Mouse (Mus musculus): Measurements from ENCODE around the gene Aif1l. TPM values are rescaled to one million over a fixed set of nuclear protein-coding genes. Genes with fewer than 3 reads are reported as not detected.

Gene Aif1l
- polyA plus RNA-seq (2014; fragmentation: Nextera tagmentation; extraction: Ambion mirVana) = 24.2 and 34.7 TPM in 2 replicates

GRCm38 (mm10) chr2:31950058-31950871, at the start of gene Aif1l:
Aif1l (plus strand) TSS chr2:31950139.
- Histone ChIP-seq H3K4me2 (ENCODE audit: low read length) (peak within 1 kb of the TSS; percentile 94), H3K9me3 (ENCODE audit: control insufficient read depth, low read length) (no peaks in the 10 kb centered on the region), H3K9ac (replicated peaks; ENCODE audit: low read length) (peak within 1 kb of the TSS; percentile 63), H3K27me3 (ENCODE audit: control insufficient read depth, insufficient read depth, low read length) (peaks cover 13% of the 10 kb centered on the region; the same call in 1 of the 2 replicates), H3K36me3 (ENCODE audit: control insufficient read depth, insufficient read depth, low read length) (peaks cover 5% of the 10 kb centered on the region; the same call in 1 of the 2 replicates), H3K27ac (replicated peaks; ENCODE audit: low read depth, low read length) (no peak within 1 kb of the TSS), H3K4me3 (replicated peaks; ENCODE audit: low read depth, low read length) (peak within 1 kb of the TSS; percentile 62), H3K4me1 (ENCODE audit: control insufficient read depth, insufficient read depth, low read length) (peaks cover 12% of the 10 kb centered on the region)
- WGBS = under 1% methylated on average over 60 of the region's 66 CpGs
- DNase-seq (peak; percentile 84), ATAC-seq (ENCODE audit: low FRiP score, low TSS enrichment) (peak; percentile 60; the same call in 1 of the 2 replicates)

DNA sequence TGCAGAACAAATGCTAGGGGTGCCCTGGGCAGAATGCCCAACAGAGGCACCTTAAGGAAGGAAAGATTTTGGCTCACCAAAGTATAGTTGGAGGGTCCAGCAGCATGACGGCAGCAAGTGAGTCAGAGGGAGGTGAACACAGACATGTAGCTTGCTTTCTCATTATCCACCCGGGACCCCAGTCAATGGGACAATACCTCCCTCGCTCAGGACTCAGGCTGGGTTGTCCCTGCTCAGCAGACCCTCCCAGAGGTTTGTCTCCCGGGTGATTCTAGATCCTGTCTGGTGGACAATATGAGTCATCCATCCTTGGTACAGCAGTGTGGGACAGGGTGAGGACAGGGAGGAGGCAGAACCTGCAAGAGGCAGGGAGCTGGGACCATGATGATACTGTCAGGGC, 49.0 kb upstream of the Aif1l start:
- no peaks in the 10 kb centered on the region for H3K27me3 ChIP-seq (ENCODE audit: control insufficient read depth, insufficient read depth, low read length)
- H3K27ac ChIP-seq (replicated peaks; ENCODE audit: low read depth, low read length) = no peak overlapping the region
- no peak for DNase-seq
- no peak for ATAC-seq (ENCODE audit: low FRiP score, low TSS enrichment)
- H3K36me3 ChIP-seq (ENCODE audit: control insufficient read depth, insufficient read depth, low read length) = no peaks in the 10 kb centered on the region
- H3K9me3 ChIP-seq (ENCODE audit: control insufficient read depth, low read length) = no peaks in the 10 kb centered on the region
- no peak overlapping the region for H3K9ac ChIP-seq (replicated peaks; ENCODE audit: low read length)
- no peak overlapping the region for H3K4me3 ChIP-seq (replicated peaks; ENCODE audit: low read depth, low read length)
- H3K4me2 ChIP-seq (ENCODE audit: low read length) = no peak overlapping the region
- 69% methylated on average over 4 of the region's 4 CpGs for WGBS
- peaks cover 12% of the 10 kb centered on the region; the same call in 1 of the 2 replicates for H3K4me1 ChIP-seq (ENCODE audit: control insufficient read depth, insufficient read depth, low read length)

GRCm38 (mm10) chr2:31901659-31902362, 48.1 kb upstream of the Aif1l start:
- no peak overlapping the region for H3K4me3 ChIP-seq (replicated peaks; ENCODE audit: low read depth, low read length)
- peaks cover 12% of the 10 kb centered on the region; the same call in 1 of the 2 replicates for H3K4me1 ChIP-seq (ENCODE audit: control insufficient read depth, insufficient read depth, low read length)
- DNase-seq (no peak), ATAC-seq (ENCODE audit: low FRiP score, low TSS enrichment) (no peak)
- no peaks in the 10 kb centered on the region for H3K36me3 ChIP-seq (ENCODE audit: control insufficient read depth, insufficient read depth, low read length)
- H3K27me3 ChIP-seq (ENCODE audit: control insufficient read depth, insufficient read depth, low read length) = no peaks in the 10 kb centered on the region
- no peak overlapping the region for H3K4me2 ChIP-seq (ENCODE audit: low read length)
- no peak overlapping the region for H3K9ac ChIP-seq (replicated peaks; ENCODE audit: low read length)
- WGBS = 70% methylated on average over 4 of the region's 4 CpGs
- H3K27ac ChIP-seq (replicated peaks; ENCODE audit: low read depth, low read length) = no peak overlapping the region
- no peaks in the 10 kb centered on the region for H3K9me3 ChIP-seq (ENCODE audit: control insufficient read depth, low read length)

DNA sequence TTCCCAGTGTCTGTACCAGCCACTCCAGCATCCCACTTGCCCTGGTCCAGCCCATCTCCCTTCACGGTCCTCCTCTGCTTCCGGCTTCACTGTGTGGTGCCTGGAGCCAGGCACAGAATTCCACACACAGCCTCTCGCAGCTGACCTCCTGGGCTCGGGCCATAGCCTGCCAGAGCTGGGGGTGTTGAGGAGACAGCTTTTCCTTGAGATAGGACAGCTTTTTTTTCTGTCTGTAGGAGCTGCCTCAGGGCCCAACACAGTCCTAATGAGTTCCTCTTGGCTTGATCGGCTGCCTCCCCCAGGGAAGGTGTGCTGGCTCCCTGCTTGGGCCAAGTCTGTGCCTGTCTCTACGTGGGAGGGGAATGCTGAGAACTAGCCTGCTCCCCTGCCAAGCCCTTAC, 45.9 kb upstream of the Aif1l start:
- no peak for DNase-seq
- ATAC-seq (ENCODE audit: low FRiP score, low TSS enrichment) = no peak
- Histone ChIP-seq H3K27ac (replicated peaks; ENCODE audit: low read depth, low read length) (no peak overlapping the region), H3K9me3 (ENCODE audit: control insufficient read depth, low read length) (no peaks in the 10 kb centered on the region), H3K27me3 (ENCODE audit: control insufficient read depth, insufficient read depth, low read length) (no peaks in the 10 kb centered on the region), H3K4me3 (replicated peaks; ENCODE audit: low read depth, low read length) (no peak overlapping the region), H3K4me1 (ENCODE audit: control insufficient read depth, insufficient read depth, low read length) (peaks cover 12% of the 10 kb centered on the region; the same call in 1 of the 2 replicates), H3K9ac (replicated peaks; ENCODE audit: low read length) (no peak overlapping the region; the same call in 1 of the 2 replicates), H3K4me2 (ENCODE audit: low read length) (no peak overlapping the region), H3K36me3 (ENCODE audit: control insufficient read depth, insufficient read depth, low read length) (no peaks in the 10 kb centered on the region)
- 13% methylated on average over 6 of the region's 6 CpGs for WGBS

GRCm38 (mm10) chr2:31904622-31905021, 45.3 kb upstream of the Aif1l start:
- Histone ChIP-seq H3K27ac (replicated peaks; ENCODE audit: low read depth, low read length) (no peak overlapping the region), H3K27me3 (ENCODE audit: control insufficient read depth, insufficient read depth, low read length) (no peaks in the 10 kb centered on the region), H3K4me3 (replicated peaks; ENCODE audit: low read depth, low read length) (no peak overlapping the region), H3K9me3 (ENCODE audit: control insufficient read depth, low read length) (no peaks in the 10 kb centered on the region), H3K36me3 (ENCODE audit: control insufficient read depth, insufficient read depth, low read length) (no peaks in the 10 kb centered on the region), H3K4me1 (ENCODE audit: control insufficient read depth, insufficient read depth, low read length) (peaks cover 9% of the 10 kb centered on the region; the same call in 1 of the 2 replicates), H3K4me2 (ENCODE audit: low read length) (no peak overlapping the region), H3K9ac (replicated peaks; ENCODE audit: low read length) (no peak overlapping the region)
- 7% methylated on average over 8 of the region's 8 CpGs for WGBS
- DNase-seq (no peak), ATAC-seq (ENCODE audit: low FRiP score, low TSS enrichment) (no peak)

DNA sequence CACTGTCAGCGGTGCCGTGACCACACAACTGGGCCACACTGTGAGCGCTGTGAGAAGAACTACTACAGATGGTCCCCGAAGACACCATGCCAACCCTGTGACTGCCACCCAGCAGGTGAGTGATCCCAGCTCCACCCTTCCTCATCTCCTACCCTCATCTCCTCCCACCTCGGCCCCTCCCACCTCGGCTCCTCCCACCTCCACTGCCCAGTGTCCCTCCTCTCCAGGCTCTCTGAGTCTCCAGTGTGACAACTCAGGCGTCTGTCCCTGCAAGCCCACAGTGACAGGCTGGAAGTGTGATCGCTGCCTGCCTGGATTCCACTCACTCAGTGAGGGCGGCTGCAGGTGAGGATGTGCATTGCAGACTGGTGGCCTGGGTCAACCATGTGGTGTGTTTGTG, 44.3 kb upstream of the Aif1l start:
- Histone ChIP-seq H3K4me3 (replicated peaks; ENCODE audit: low read depth, low read length) (no peak overlapping the region), H3K9ac (replicated peaks; ENCODE audit: low read length) (no peak overlapping the region), H3K36me3 (ENCODE audit: control insufficient read depth, insufficient read depth, low read length) (no peaks in the 10 kb centered on the region), H3K9me3 (ENCODE audit: control insufficient read depth, low read length) (no peaks in the 10 kb centered on the region), H3K27me3 (ENCODE audit: control insufficient read depth, insufficient read depth, low read length) (no peaks in the 10 kb centered on the region), H3K4me2 (ENCODE audit: low read length) (no peak overlapping the region), H3K4me1 (ENCODE audit: control insufficient read depth, insufficient read depth, low read length) (0 out of 2 replicates have a peak, but pooled peaks cover 5% of the 10 kb centered on the region), H3K27ac (replicated peaks; ENCODE audit: low read depth, low read length) (no peak overlapping the region)
- DNase-seq = no peak
- WGBS = 51% methylated on average over 9 of the region's 9 CpGs
- ATAC-seq (ENCODE audit: low FRiP score, low TSS enrichment) = no peak

DNA sequence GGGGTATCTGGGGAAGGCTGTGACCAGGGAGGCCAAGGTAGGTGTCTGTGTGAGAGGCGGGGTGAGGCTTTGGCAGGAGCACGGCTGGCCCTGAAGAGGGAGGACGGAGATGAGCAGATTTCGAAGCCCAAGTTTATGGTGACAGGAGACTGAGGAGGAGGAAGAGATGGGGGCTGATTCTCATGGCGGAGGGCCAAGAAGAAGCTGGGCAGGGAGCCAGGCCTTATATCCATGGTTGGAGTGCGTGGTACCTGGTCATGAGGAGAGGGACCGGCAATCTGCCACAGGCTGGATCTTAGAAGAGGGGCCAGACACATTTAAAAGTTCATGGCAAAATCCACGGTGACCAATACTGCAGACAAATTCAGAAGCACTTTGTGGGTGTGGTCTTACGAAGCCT, 43.5 kb upstream of the Aif1l start:
- no peak for ATAC-seq (ENCODE audit: low FRiP score, low TSS enrichment)
- WGBS = 88% methylated on average over 9 of the region's 9 CpGs
- no peak for DNase-seq

GRCm38 (mm10) chr2:31912575-31912974, 37.4 kb upstream of the Aif1l start:
- Histone ChIP-seq H3K4me1 (ENCODE audit: control insufficient read depth, insufficient read depth, low read length) (no peaks in the 10 kb centered on the region), H3K4me2 (ENCODE audit: low read length) (no peak overlapping the region), H3K9ac (replicated peaks; ENCODE audit: low read length) (no peak overlapping the region), H3K36me3 (ENCODE audit: control insufficient read depth, insufficient read depth, low read length) (no peaks in the 10 kb centered on the region), H3K27ac (replicated peaks; ENCODE audit: low read depth, low read length) (no peak overlapping the region), H3K9me3 (ENCODE audit: control insufficient read depth, low read length) (no peaks in the 10 kb centered on the region), H3K27me3 (ENCODE audit: control insufficient read depth, insufficient read depth, low read length) (no peaks in the 10 kb centered on the region), H3K4me3 (replicated peaks; ENCODE audit: low read depth, low read length) (no peak overlapping the region)
- 75% methylated on average over 4 of the region's 4 CpGs for WGBS
- DNase-seq = peak; percentile 72
- no peak; the same call in 1 of the 2 replicates for ATAC-seq (ENCODE audit: low FRiP score, low TSS enrichment)

More for the DNA sequence above, 43.5 kb upstream of the Aif1l start:
- H3K36me3 ChIP-seq (ENCODE audit: control insufficient read depth, insufficient read depth, low read length) = no peaks in the 10 kb centered on the region
- H3K9ac ChIP-seq (replicated peaks; ENCODE audit: low read length) = no peak overlapping the region
- H3K4me3 ChIP-seq (replicated peaks; ENCODE audit: low read depth, low read length) = no peak overlapping the region
- no peak overlapping the region for H3K27ac ChIP-seq (replicated peaks; ENCODE audit: low read depth, low read length)
- no peaks in the 10 kb centered on the region for H3K9me3 ChIP-seq (ENCODE audit: control insufficient read depth, low read length)
- H3K4me1 ChIP-seq (ENCODE audit: control insufficient read depth, insufficient read depth, low read length) = 0 out of 2 replicates have a peak, but pooled peaks cover 5% of the 10 kb centered on the region
- H3K27me3 ChIP-seq (ENCODE audit: control insufficient read depth, insufficient read depth, low read length) = no peaks in the 10 kb centered on the region
- no peak overlapping the region for H3K4me2 ChIP-seq (ENCODE audit: low read length)

All from midbrain, embryonic 14.5 days (tissue).